Mouse (Mus musculus) left cerebral cortex, adult 2 months (tissue): Measurements from ENCODE around the gene Apoa1. TPM values are rescaled to one million over a fixed set of nuclear protein-coding genes. Genes with fewer than 3 reads are reported as not detected.

Experiments
- DNase-seq, 2 experiments: peaks; one replicate each; pipeline ENCODE4 v3.0.0; 2021 to 2022; ENCODE audit warnings: low spot score in 2 of 2, mixed read lengths in 1 of 2; ENCODE audit errors: extremely low spot score in 1 of 2
- H3K27ac ChIP-seq: fragments of 200-600 bp; 2 replicates; pipeline ENCODE4 v1.8.1; 2022
- H3K4me3 ChIP-seq: fragments of 200-600 bp; 2 replicates; pipeline ENCODE4 v1.8.1; 2022
- CTCF ChIP-seq: fragments of 200-600 bp; IDR thresholded peaks from 2 replicates; pipeline ENCODE4 v1.8.1; 2022; ENCODE audit warnings: antibody characterized with exemption, mild to moderate bottlenecking, moderate library complexity
- intact Hi-C: fragments of 180-260 bp; cut with DNase I; formaldehyde crosslinking; loops from one replicate; pipeline ENCODE4 v1.15.1; 2025
- total RNA-seq, 2 experiments: library from RNA; stranded (reverse); gene quantifications; 2 replicates each; pipeline ENCODE4 v1.2.3; 2021

Gene Apoa1
- total RNA-seq, 2 experiments from 2014 or later, result not detected

DNA sequence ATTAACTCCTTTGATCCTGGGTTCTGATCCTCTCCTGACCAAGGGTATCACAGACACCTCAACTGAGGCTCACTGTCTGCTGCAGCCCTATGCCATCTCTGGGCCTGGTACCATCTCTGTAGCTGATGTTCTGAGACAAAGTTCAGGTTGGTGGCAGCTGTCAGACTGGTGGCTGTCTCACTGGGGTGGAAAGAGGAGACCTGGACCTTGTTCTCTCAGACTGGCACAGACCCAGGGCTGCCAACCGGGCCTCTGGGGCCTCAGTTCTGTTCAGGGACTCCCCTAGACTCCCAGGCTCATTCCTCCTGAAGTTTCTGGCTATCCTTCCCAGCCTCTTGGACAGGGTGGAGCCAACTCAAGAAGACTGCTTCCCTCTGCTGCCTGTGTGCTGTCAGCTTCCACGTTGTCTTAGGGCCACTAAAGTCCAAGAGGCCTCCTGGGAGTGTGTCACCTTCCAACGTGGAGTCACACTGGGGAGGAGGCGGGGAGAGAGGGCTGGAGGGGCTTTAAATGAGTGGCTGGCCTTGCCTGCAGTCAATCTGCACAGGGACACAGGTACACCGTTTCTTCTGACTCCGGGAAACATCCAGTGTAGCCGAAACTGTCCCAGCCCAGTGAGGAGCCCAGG is 12.3 kb downstream of the Apoa1 start, which contains the start of gene Apoa4:
TSS of gene Apoa4 (plus strand) at position 171 of the 628 bp plus-strand sequence.
- Histone ChIP-seq H3K27ac (no peak within 1 kb of the TSS), H3K4me3 (no peak within 1 kb of the TSS)
- no peak for DNase-seq
- TF ChIP-seq CTCF, result no peak
- intact Hi-C loops, result no loop called here

DNA sequence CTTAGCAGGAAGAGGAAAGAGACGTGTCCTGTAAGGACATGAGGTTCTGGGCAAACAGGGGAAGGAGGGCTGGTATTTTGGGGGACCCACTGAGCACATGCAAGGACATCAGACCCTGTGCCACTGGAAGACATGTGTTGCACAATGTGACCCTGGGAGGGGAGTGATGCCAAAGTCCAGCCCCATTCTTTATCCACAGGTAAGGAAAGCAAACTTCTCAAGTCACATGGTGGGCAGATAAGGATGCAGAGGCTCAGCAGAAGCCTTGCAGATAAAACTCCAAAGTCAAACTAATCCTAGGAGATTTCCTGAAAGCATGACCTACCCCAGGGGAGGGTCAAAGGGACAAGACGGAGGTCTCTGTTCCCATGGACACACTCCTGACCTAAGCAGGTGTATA is 13.4 kb downstream of the Apoa1 start:
- H3K27ac ChIP-seq, result no peak overlapping the region
- TF ChIP-seq CTCF, result no peak
- intact Hi-C loops, result no loop called here

DNA sequence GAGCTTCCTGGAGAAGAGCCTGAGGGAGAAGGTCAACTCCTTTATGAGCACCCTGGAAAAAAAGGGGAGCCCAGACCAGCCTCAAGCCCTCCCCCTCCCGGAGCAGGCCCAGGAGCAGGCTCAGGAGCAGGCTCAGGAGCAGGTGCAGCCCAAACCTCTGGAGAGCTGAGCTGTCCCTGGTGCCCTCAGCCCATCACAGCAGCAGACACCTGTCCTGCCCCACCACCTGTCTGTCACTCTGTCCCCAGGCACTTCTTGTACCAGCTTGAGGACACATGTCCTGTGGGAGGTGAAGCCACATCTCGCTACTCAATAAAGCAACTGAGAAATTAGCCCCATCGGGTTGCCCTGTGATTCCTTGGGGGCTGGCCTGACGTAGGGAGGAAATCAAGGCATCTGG is 14.7 kb downstream of the Apoa1 start:
- no peak for TF ChIP-seq CTCF
- Histone ChIP-seq H3K27ac (no peak overlapping the region), H3K4me3 (no peak overlapping the region)
- DNase-seq, result no peak
- intact Hi-C loops, result no loop called here

More for the DNA sequence above, 13.4 kb downstream of the Apoa1 start:
- H3K4me3 ChIP-seq, result no peak overlapping the region
- DNase-seq, result no peak

DNA sequence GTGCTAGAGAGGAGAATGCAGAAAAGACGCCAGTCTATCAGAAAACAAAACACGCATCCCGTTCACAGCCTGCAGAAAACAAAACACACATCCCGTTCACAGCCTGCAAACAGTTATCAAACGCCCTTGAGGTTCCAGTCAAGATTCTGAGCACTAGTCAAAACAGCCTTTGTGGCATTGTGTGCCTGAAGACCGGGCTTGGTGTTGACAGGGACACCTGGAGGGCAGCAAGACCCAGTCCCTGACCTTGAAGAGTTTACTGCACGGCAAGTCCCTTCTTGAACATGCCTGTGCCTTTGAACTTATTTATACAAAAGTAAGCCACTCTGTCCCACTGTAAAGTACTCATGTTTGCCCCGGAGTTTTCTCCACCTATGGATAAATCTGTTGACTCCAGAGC is 15.2 kb downstream of the Apoa1 start:
- no peak for DNase-seq
- no peak for TF ChIP-seq CTCF
- H3K27ac ChIP-seq, result no peak overlapping the region
- no peak overlapping the region for H3K4me3 ChIP-seq
- intact Hi-C loops, result no loop called here

DNA sequence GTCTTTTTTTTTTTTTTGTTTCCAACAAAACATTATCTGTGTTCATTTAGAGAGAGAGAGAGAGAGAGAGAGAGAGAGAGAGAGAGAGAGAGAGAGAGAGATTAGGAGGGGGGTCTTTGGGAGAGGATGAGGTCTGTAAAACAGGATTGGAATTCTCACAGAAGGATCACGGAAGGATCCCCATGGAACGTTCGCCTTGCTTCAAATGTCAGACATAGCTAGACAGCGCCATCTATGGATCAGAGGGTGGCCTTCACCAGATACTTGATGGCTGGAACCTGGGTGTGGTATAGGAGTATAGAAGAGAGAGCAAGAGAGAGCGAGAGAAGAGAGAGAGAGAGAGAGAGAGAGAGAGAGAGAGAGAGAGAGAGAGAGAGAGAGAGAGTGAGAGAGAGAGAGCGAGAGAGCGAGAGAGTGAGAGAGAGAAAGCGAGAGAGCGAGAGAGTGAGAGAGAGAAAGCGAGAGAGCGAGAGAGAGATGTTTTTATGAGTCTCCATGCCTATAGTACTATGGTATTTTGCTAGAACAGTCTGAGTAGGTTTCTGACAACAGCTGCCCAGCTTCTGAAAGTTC is 18.5 kb downstream of the Apoa1 start:
- TF ChIP-seq CTCF, result peak; percentile 60
- Histone ChIP-seq H3K27ac (no peak overlapping the region), H3K4me3 (no peak overlapping the region)
- intact Hi-C loops, result loop anchor here (2.0 to 5.0 kb wide), 2 partner anchors 45 to 244 kb away; no protein-coding TSS in a partner anchor
- DNase-seq, result peak; percentile 61 to 67

DNA sequence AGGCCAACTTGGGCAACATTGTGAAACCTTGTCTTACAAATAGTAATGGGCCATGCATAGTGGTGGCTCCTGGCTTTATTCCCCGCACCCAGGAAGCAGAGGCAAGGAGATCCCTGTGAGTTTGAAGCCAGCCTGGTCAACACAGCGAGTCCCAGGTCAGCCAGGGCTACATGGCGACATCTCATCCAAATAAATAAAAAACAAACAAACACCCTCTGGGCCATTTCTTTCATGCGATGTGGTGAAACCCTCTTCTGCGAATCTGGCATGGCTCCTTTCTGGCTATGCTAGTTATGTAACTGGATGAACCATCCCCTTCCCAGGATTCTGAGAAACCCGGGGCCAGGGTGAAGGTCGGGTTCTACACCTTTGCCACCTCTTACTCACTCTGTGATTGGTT is 27.8 kb downstream of the Apoa1 start:
- no peak overlapping the region for H3K4me3 ChIP-seq
- no peak for TF ChIP-seq CTCF
- no peak for DNase-seq
- intact Hi-C loops, result no loop called here
- H3K27ac ChIP-seq, result no peak overlapping the region

DNA sequence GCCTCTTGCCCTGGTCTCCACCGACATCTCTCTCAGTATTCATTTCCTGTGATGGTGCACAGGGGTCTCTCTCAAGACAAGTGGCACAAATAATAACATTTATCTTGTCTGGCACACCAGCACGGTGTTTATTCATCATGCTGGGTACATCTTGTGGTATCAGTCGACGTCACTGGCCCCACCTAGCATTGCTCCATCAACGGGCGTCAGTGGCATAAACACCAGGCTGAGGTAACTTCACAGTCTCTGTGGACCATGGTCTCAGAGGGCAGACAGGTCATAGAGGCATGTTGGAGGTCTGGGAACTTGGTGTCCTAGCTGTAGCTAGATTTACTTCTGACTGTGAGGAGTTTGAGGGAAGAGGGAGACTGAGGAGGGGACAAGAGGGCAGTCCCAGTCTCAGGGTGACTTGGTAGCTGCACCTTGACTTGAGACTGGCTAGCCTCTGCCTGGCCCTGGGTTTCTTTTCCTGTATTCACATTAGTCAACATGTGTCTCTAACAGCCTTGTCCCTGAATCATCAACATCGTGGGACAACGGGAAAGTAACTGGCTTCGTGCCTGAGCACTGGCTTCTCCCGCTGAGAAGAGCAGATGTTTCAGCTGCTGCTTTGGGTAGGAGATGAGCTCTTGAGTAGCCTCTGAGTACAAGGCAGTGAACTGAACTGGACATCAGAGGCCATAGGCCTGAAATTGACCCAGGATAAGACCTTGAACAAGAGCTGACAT is 28.4 kb downstream of the Apoa1 start:
- no peak for TF ChIP-seq CTCF
- intact Hi-C loops, result no loop called here
- Histone ChIP-seq H3K4me3 (no peak overlapping the region), H3K27ac (no peak overlapping the region)
- DNase-seq, result no peak

DNA sequence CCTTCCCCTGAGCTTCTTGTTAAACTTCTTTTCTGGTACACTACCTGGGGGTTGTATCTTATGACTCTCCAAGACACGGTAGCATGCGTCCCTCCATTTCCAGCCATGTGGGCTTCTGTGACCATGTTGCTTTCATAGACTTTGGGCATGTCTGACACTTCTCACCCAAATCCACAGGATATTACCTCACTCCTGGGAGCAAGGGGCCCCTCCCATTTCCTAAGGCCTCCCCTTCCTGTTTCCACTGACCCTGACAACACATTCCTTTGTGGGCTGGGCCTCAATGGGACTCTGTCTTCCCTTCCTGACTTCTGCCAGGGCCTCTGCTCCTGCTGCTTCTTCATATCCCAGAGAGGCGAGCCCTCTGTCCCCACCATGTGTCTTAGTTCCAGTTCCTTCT is 29.2 kb downstream of the Apoa1 start:
- Histone ChIP-seq H3K4me3 (no peak overlapping the region), H3K27ac (no peak overlapping the region)
- intact Hi-C loops, result no loop called here
- no peak for DNase-seq
- no peak for TF ChIP-seq CTCF

DNA sequence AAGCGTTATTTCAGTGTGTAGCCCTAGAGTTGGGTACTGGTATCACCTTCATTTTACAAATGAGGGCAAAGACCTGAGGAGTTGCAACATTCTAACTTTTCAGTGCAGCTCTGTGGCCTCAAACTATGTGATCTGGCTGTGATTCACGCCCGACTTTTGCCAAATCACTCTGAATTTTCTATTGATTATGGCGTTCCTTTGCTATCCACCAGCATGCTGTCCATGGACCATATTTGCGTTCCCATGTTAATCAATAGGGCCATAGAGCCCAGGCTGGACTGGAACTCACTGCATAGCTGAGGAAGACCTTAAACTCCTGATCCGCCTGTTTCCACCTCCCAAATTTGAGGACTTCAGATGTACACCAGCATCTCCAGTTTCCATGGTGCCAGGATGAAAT is 30.7 kb downstream of the Apoa1 start:
- no peak overlapping the region for H3K27ac ChIP-seq
- no peak for TF ChIP-seq CTCF
- intact Hi-C loops, result no loop called here
- H3K4me3 ChIP-seq, result no peak overlapping the region
- DNase-seq, result no peak

DNA sequence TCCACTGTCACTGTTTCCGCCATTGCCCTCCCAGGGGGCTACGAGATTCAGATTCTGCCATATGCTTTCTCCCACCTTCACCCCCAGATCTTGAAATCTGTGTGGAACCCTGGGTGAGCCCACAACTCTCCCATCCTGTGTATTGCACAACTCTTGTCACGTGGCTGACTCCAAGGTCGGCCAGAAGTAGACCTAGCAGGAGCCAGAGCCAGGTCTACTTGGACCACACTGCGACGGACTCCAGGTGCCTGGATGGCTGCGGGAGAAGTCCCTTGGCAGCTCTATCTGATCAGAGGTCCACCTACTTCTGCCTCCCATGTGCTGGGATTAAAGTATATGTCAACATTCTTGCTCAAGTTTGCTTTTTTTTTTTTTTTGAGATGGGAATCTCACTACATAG is 32.8 kb downstream of the Apoa1 start:
- no peak for DNase-seq
- no peak for TF ChIP-seq CTCF
- intact Hi-C loops, result no loop called here
- Histone ChIP-seq H3K27ac (no peak overlapping the region), H3K4me3 (no peak overlapping the region)

DNA sequence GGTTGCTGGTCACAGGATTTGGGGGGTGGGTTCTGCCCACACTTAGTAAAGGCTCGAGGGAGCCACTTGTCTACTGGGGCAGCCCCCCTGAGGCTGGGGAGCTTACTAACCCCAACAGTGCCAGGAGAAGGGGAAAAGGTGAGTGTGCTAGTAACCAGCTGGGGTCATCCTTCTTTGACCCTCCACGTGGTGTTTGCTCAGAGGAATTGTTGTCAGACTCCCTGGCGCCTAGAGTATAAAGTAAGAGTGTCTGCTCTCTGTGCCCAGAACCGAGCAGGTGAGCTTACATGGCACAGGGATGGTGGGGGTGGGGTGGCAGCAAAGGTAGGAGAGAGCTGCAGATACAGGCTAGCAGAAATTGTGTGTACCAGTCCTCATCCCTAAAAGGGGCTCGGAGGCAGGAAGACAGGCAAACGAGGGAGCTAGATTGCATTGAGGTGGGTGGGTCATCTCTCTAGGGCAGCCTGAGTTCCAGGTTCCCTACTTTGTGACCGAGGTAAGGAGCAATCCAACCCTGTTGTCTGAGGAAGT is 40.0 kb downstream of the Apoa1 start, which contains the start of gene Apoa5:
TSS of gene Apoa5 (plus strand) at position 291 of the 531 bp plus-strand sequence.
- TF ChIP-seq CTCF, result no peak
- intact Hi-C loops, result no loop called here
- H3K4me3 ChIP-seq, result no peak within 1 kb of the TSS
- H3K27ac ChIP-seq, result no peak within 1 kb of the TSS
- no peak for DNase-seq

DNA sequence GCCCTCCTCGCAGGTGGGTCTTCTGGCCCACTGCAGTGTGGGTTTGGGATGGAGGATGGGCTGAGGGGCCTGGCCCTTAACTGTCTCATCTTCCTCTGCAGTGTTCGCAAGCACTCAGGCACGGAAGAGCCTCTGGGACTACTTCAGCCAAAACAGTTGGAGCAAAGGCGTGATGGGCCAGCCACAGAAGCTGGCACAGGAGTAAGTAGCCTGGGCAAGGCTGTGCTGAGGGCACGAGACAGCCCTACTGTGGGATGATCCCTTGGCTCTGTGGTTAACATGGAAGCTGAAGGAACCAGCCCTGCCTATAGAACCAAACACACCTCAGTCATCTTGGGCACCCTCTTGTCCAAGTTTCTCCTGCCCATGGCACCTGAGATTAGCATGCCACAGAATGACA is 40.7 kb downstream of the Apoa1 start:
- intact Hi-C loops, result no loop called here
- no peak for DNase-seq

More for the DNA sequence above, 40.7 kb downstream of the Apoa1 start:
- Histone ChIP-seq H3K4me3 (no peak overlapping the region), H3K27ac (no peak overlapping the region)
- TF ChIP-seq CTCF, result no peak
